Mouse (Mus musculus): ENCODE measurements around the gene Dysf.
A peak's percentile ranks its signal among the peaks of the same experiment; 100 is the strongest.

Gene Dysf

DNA sequence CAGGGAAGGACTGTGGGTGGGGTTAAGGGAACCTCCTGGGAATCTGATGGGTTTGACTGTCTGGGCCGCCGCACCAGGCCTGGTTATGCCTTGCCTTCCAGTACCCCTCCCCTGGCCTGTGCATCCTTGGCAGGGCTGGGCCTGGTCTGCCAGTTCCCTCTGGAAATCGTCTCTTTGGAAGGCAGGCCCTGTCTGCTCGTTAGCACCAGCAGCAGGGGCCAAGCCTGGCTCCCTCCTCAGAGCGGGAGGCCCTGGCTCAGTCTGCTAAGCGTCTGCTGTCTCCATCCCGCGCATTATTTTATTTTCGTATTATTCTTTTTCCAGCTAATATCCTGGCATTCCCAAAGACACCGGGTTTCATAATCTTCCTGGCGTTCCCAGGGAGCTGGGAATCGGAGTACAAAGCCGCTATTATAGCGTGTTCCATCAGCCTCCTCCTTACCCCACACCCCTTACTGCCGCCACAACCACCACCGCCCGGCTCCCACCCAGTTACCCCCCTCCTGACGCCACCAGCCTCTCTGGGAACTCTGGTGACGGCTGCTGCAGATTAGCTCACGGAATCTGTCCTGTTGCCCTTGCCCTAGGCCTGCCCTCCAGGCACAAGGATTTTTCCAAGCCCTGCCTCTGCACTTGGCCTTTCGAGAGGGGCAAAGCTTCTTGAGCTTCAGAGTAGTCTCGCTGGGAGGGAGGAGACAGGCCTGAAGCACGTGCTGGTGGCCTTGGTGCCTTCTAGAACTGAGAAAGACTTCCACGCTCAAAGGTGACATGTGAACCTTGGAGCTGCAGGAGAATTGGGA, 111.5 kb downstream of the Dysf start:
- DNase-seq (ENCODE audit: low spot score) = no peak

DNA sequence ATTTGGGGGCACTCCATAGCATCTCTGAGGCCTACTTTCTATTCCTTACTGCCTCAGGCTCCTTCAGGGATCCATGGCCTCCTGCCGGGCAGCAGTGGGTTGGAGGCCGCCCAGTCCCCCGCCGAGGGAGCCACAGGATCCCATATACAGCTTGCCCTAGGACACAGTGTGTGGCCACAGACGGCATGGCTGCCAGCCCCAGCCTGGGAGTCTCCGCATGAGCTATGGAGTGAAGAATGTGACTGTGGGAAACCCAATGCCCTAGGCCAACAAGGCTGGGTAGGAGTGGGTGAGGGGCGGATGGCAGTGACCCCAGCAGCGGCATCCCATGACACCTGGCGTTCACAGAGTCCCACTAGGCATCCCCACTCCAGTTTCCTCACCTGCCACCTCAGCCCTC, 116.2 kb downstream of the Dysf start:
- no peak for DNase-seq (ENCODE audit: low spot score)

DNA sequence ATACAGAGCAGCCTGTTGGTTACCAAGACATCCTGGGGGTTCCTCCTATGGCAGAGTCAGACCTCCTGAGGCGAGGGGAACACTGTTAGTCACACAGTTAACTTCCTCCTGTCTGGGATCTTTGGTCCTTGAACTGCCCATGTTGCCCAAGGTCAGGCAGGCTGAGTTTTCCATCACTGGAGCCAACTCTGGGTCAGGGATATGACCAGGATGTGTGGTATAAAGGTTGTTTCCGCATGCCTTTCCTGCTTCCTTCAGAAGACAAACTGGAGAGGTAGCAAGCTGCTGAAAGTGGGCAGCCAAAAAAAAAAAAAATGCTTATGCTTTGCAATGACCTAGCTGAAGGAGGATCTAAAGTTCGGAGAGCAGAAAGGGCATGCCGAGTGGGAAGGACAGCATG, 116.7 kb downstream of the Dysf start:
- DNase-seq (ENCODE audit: low spot score) = no peak

DNA sequence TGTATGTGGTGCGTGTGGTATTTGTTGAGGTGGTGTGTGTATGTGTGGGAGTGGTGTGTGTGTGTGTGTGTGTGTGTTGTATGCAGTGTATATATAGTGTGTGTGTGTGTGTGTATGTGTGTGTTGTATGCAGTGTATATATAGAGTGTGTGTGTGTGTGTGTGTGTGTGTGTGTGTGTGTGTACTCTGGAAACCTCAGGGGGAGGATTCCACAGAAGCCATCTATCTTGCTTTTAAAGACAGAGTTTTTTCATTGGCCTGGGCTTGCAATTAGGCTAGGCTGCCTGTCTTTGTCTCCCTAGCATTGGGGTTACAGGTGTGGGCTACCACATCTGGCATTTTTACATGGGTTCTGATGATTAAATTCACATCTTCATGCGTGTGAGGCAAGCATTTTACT, 119.8 kb downstream of the Dysf start:
- no peak for DNase-seq (ENCODE audit: low spot score)

DNA sequence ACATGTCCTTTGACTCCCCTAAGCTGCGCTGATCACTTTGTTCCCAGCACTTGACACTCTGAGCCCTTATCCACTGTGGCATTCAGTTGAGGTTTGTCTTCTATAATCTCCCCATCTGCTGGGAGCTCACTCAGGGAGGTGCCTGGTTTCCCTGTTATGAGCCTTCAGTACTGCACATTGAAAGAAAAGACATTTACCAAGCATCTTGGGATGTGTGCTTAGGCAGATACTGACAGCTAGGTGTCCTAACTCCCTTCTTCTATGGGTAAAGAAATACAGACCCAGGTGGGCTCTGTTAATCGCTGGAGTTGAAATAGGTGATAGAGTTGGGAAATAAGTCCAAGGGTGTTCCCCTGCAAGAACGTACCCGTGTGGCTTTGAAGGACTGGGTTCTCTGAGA, 122.5 kb downstream of the Dysf start:
- DNase-seq (ENCODE audit: low spot score) = no peak

DNA sequence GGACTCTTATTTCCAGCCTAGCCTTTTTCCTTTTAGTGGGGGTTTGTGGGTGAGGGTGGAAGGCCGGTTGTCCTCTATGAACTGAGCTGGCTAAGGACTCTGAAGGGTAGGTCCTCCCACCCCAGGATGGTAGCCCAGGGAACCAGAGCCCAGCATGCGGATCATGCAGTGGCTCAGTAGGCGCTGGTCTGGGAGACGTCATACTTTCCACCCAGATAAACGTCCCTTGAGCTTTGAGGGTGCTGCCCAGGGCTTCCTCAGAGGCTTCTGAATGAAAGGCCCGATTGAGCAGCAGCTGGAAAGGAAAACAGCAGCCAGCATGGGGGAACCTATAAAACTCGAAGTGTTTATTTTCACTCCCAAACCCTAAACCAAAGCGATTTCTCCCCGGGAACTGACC, 123.1 kb downstream of the Dysf start:
- no peak for DNase-seq (ENCODE audit: low spot score)

DNA sequence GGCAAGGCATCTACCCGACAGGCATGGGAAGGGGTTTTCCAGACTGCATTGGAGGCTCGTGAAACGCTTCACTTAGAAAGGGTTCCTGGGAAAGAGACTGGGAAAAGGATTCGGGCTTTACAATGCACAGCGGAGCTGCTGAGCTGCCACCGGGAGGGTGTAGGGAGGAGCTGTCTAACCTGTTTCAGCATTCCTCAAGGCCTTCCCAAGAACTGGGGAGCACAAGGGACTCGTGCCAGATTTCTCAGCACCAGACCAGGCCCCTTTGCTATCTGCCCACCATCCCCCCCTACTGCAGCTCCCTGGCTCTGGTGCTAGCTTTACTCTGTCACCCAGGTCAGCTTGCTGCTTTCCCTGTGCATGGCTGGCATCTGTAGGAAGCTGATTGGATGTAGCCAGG, 124.7 kb downstream of the Dysf start:
- no peak for DNase-seq (ENCODE audit: low spot score)

DNA sequence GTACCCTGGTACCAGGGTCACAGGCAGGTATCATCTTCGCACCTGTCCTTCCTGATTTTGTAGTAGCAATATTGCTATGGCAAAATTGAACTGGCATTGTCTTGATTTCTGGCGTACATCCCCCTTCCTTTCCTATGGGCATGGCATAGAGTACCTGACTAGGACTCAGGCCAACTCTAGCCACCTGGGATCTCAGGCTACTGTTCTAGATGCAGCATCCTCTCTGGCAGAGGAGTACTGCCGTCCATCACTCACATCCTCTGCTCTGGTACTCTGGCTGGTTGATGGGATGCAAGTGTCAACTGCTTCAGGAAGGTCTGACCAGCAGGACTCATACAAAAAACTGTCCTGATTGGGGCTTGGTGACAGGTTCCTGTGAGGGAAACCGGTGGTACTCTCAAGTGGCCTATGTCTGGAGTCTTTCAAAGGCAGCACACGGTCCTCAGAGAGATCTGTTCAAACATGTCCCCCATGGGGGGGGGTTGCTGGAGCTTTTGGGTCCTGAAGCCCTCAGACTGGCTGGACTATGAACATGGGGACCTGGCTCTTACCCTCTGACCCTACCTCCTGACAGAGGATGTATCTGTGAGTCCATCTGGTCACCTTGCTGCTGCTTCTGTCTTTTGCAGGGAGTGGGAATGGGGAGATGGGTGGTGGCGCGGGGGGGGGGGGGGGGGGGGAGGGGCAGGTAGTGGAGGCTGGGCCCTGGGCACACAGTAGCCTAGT, 125.8 kb downstream of the Dysf start:
- DNase-seq (ENCODE audit: low spot score) = no peak

DNA sequence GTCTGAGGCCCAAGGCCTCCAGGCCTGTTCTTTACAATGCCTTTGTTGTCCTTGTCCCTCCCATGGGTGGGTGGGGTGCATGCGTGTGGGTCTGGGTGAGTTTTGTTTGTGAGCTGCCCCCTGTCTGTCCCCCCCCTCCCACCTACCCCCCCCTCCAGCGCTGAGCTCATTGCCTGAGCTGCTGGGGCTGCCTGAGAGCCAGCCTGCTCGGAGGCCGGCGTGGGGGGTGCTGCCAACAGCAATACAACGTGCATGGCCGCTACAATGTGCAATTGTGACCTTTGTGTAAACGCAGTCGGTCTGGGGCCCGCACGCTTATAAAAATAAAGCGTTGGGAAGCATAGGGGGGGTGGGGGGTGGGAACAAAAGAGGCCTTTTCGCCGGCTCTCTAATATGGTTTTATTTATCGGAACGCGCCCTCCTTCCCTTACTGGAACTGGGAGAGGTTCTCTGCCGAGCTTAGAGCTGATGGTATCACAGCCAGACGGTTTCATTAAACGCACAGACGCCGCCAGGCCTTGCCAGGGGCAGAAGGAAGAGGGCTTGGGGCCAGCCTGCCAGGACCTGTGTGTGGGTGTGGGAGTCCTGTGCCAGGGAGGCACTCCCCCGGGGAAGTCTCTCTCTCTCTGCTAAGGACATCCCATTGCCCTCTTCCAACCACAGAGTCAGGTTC, 126.5 kb downstream of the Dysf start:
- peak; percentile 12 for DNase-seq (ENCODE audit: low spot score)

DNA sequence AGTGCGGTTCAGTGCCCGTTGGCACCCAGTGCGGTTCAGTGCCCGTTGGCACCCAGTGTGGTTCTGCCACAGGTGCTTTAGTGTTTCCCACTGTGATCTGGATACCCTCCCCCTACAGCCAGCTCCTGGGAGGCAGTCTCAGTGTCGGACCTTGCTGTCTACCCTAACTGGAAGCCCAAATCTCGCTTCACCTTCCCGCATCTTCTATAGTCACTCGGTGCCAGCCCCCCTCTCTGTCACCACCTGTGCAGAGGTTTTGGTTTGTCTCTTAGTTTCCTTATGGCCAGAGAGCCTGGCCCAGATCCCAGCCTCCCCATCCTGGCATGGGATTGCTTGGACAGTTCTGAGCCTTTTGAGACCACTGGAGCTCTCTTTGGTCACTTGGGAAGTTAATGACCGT, 127.3 kb downstream of the Dysf start:
- no peak for DNase-seq (ENCODE audit: low spot score)

DNA sequence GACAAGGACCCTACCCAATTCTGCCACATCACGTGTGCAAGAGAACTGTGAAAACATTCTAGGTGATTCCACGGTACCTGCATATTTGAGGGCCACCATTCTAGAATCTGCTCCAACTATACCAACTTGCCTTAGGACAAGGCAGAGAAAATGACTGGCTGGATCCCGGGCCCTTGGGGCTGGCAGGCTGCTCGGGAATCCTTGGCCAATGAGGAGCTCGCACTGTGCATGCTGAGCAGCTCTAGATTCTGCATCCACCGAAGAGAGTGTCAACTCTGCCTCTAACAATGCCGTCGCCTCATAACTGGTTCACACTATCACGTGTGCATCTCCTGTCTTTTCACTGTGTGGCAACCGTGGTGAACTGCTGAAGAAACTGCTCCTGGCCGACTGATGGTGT, 128.0 kb downstream of the Dysf start:
- no peak for DNase-seq (ENCODE audit: low spot score)

DNA sequence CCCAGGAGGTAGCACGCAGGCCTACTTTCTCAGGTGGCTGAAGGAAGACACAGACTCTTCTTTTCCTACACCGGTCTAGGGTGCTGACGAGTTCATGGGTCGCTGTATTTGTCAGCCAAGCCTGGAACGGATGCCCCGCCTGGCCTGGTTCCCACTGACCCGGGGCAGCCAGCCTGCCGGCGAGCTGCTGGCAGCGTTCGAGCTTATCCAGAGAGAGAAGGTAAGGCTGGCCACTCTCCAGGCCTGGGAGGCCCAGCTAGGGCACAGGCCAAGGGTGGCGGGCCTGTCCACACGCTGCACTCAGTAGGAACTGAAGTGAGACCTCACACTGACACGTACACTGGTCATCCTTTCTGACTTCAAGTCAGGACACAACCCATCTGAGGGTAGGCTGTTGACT, 131.5 kb downstream of the Dysf start:
- no peak for DNase-seq (ENCODE audit: low spot score)

DNA sequence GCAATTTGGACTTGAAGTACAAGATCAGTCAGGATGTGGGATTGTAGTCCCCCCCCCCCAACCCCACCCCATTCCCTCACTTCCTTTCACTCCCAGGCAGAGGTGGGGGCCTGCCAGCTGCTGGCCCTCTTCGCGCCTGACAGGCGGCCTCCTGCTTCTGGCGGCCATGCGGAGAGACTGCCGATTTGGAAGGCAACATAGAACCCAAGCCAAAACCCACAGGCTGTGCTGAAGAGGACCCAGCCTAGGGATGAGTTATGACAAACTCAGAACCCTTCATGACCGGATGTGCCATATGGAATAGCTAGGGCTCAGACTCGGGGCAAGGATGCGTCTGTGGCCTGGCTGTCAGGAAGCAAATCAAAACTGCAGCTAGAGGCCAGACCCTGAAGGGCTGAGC, 134.1 kb downstream of the Dysf start:
- DNase-seq (ENCODE audit: low spot score) = no peak

DNA sequence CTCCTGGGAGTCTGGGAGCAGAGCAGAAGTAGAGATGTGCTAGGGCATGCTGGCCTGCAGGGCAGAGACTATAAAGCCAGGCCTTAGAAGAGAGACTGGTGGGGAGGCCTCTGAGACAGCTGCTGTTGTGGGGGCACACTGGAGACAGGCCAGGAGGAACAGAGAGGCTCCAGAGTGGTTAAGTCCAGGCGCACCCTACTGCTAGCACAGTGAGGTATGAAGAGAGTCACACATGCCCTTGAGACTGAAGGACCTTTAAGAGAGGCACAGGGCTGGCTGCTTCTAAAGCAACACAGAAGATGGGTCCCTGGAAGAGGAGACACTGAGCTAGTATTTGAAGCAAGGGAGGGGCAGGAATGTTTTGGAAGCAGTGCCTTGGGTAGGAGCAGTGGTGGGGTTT, 134.9 kb downstream of the Dysf start:
- DNase-seq (ENCODE audit: low spot score) = no peak

DNA sequence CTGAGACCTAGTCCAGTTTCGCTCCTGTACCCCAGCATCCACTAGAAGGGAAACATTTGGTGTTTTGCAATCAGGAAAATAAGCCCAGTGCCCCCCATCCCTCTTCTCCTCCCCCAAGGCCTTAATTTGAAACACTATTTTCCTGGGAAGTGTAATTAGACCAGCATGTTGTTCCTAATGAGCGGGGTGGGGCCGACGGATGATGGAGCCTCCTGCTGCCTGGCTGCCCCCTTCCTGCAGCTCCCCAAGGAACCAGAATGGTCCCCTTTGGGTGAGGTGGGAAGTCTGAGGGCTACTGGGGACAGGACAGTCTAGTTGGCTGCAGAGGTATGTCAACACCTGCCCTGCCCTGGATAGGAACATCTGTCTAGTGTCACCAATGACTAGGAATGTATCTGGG, 136.0 kb downstream of the Dysf start:
- no peak for DNase-seq (ENCODE audit: low spot score)

DNA sequence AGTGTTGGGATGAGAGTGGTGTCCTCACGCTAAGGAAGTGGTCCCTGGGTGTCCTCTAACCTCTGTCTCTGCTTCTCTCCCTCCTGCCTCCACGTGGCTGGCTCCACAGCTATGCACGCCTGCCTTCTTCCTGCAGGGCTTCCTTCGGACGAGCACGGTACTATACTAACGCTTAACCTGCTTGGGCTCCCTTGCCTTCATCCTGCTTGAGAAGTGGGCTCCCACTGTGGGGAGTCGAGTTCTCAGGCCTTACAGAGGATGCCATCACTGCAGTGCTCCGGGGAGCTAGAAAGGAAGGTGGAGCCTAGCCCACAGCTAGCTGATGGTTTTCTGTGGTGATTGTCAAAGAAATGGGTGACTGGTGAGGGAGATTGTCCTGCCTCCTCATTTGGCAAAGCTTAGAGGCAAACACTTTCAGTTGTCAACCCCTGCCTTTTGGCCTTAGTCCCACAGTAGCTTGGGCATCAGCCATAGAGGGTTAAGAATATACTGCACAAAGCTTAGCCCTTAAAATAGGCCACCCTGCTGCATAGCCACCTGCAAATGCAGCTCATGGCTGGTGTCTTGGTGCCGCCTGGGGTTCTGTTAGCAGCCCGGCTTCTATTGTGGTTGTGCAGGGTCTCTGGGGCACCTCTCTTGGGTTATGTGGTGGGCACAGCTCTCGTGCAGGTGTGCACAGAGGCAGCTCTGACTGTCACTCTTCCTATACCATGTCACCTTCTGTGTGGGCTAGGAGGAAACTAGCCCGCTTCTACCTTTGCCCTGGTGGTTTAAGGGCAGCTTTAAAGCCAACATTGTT, 139.0 kb downstream of the Dysf start:
- DNase-seq (ENCODE audit: low spot score) = no peak

DNA sequence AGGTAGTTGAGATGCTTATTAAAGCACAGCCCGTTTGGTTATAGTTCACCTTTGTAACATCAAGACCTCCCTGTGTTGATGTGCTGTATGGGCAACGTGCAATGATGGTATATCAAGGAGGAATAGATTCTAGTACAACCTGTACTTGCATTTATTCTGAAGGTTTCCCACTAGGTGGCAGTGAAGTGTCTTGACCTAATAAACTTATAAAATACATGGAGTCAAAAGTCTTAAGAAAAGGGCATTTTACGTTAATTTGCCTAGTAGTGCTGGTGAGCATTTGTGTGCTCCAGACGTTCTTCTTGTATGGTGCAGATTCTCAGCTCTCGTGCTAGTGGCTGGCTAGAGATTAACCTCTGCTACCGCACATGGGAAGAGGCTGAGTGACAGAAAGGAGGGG, 140.1 kb downstream of the Dysf start:
- peak; percentile 14 for DNase-seq (ENCODE audit: low spot score)

DNA sequence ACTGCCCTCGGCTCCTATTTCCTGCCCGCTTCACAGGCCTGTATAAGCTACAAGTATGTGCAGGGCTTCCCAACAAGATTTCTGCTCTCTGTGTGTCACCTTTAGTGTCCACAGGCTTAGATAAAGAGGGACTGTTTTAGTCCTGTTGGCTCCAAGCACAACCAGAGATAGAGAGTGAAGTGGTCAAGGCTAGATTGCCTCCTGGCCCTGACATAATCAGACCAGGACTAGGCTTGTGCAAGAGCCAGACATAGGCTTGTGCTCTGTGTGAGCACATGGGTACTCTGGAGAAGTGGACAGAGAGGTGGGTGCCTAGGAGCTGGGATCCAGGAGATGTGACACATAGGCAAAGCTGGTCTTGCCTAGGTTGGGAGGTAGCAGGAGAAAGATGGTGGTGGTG, 146.1 kb downstream of the Dysf start:
- no peak for DNase-seq (ENCODE audit: low spot score)

DNA sequence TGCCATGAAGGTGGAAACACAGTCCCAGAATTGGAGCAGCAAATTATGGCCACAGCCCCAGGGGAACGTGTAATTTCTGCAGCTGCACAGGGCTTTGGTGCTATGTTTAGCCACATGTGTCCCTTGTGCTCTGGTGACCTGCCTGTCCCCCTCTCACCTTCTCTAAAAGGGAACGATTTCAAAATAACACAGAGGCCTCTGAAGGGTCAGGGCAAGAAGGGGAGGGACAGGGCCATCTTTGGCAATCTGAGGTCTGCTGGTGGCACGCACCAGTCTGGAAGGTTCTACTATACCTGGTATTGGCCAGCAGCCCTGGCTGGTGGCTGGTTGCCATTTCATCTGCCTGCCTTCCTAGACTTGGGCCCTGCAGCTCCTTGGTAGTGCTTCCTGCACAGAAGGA, 147.4 kb downstream of the Dysf start:
- DNase-seq (ENCODE audit: low spot score) = no peak

DNA sequence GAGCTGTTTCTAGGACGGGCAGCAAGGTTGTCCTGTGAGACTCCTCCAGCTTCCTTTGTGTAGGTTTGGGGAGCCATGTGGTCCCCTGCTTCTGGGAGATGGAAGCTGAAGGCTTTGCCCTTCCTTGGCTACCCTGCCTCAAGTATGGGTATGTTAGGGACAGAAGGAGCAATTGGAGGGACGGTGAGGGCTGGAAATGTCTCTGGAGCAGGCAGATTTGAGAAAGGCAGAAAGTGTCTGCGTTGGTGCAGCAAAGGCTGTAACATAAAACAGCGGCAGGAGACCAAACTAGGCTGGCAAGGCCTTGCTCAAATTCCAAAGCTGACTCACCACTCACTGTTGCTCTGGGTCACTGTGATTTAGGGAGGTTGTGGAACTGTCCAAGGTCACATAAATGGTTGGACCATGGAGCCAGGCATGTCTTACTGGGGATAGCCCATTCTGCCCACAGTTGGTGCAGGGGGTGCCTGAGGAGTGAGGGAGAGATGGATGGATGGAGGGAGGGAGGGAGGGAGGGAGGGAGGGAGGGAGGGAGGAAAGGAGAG, 148.2 kb downstream of the Dysf start:
- no peak for DNase-seq (ENCODE audit: low spot score)

DNA sequence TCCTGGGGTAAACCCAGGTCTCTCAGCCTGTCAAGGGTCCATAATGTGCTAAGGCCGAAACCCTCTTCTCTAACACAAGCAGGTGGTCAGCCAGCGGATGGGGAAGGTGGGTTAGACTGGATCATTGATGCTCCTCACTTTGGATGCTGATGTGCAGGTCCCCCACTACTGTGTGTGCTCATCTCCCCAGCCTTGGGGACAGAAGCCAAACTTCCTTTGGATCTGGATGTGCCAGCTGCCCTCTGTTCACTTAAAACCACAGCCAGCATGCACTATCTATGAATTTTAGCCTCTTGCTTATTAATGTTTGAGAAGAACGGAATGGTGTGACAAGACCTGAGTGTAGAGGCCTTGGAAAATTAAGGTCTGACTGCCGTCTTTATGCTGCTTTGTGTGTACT, 150.7 kb downstream of the Dysf start:
- DNase-seq (ENCODE audit: low spot score) = no peak

DNA sequence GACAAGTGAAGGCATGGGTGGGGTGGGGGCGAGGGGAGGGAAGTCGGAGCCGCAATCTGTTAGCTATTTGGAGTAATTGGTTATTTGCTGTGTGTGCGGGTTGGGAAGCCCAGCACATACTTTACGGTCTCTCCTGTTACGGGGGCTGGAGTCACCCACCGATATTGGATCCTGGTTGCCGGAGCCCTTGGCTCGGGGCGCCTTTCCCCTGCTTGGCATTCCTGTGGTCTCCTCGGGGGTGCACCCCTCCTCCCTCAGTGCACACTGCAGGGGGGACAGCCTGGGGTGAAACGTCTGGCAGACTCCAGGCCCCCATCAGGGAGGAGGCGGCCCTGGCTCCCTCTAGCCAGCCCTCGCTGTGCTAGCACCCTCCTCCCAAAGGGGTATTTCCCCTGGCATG, 159.2 kb downstream of the Dysf start:
- no peak for DNase-seq (ENCODE audit: low spot score)
